Mouse (Mus musculus) ES-E14 (cell line): Measurements from ENCODE around the gene Arl8b.

Experiments
- CHD2 ChIP-seq: IDR thresholded peaks from 2 replicates; pipeline ENCODE4 v1.6.1; 2014; ENCODE audit warnings: mild to moderate bottlenecking, low read depth, low read length, inconsistent platforms
- HCFC1 ChIP-seq: IDR thresholded peaks from 2 replicates; pipeline ENCODE4 v1.6.1; 2012; ENCODE audit warnings: low read length, inconsistent platforms, borderline replicate concordance; ENCODE audit not compliant: insufficient read depth
- MAFK ChIP-seq: IDR thresholded peaks from 2 replicates; pipeline ENCODE4 v1.6.1; 2014; ENCODE audit warnings: mild to moderate bottlenecking, low read depth, low read length, inconsistent platforms; ENCODE audit not compliant: insufficient read depth
- ZC3H11A ChIP-seq: IDR thresholded peaks from 2 replicates; pipeline ENCODE4 v1.6.1; 2012; ENCODE audit warnings: low read depth, mild to moderate bottlenecking, inconsistent platforms, low read length, borderline replicate concordance
- ZNF384 ChIP-seq: IDR thresholded peaks from 2 replicates; pipeline ENCODE4 v1.6.1; 2012; ENCODE audit warnings: low read depth, low read length, inconsistent platforms

DNA sequence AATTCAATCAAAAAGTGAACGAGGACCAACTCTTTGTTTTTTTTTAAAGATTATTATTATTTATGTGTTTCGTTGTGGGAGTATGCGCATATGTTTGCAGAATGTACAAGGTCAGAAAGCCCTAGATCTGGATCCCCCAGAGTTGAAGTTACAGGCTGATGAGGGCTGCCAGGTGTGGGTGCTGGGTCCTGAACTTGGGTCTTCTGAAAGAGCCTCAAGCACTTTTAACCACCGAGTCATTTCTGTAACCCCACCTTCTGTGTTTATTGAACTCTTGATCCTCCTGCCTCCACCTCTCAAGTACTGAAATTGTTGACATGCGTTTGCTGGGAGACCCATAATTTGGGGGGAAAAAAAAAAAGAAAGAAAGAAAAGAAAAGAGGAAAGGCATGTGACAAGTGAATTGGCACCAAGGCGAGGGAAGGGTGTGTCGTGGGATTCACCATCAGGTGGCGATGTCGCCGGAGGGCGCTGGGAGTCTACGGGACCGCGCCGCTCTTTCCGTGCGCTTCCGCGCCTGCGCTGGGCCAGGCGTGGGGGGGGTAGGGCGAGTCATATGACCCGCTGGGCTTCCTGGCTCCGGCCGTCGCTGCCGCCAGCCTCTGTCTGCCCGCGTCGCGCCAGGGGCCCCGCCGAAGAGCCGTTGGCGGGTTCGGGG is at the start of gene Arl8b:
- no peak for TF ChIP-seq MAFK
- TF ChIP-seq ZNF384 = no peak
- TF ChIP-seq CHD2 = no peak
- TF ChIP-seq ZC3H11A = no peak
- peak; percentile 71; the same call in 1 of the 2 replicates for TF ChIP-seq HCFC1
